Mouse (Mus musculus) MN1 (cell line): ENCODE results near the gene Gli1.

Source experiments
- DNase-seq: peaks from one replicate; pipeline ENCODE4 v3.0.0-alpha.2; 2016; ENCODE audit warnings: low spot score

The Gli1 gene

GRCm38 (mm10) chr10:127346173-127346572 is 4.4 kb upstream of the Gli1 start:
- DNase-seq: no peak

GRCm38 (mm10) chr10:127343029-127343428 is 1.3 kb upstream of the Gli1 start:
- no peak for DNase-seq

- DNase-seq: no peak
Measured at GRCm38 (mm10) chr10:127341360-127341690, 449 bp downstream of the Gli1 start.

GRCm38 (mm10) chr10:127340577-127341359 is 1.0 kb downstream of the Gli1 start:
- peak; percentile 42 for DNase-seq

- peak; percentile 54 for DNase-seq
Measured at GRCm38 (mm10) chr10:127339683-127340576, 1.8 kb downstream of the Gli1 start.

GRCm38 (mm10) chr10:127338930-127339682 is 2.7 kb downstream of the Gli1 start:
- peak; percentile 99 for DNase-seq

- DNase-seq: no peak
Measured at GRCm38 (mm10) chr10:127337536-127338099, 4.2 kb downstream of the Gli1 start.

GRCm38 (mm10) chr10:127336952-127337351 is 4.8 kb downstream of the Gli1 start:
- DNase-seq: no peak

GRCm38 (mm10) chr10:127335271-127335670 is 6.5 kb downstream of the Gli1 start:
- DNase-seq: no peak

- DNase-seq: no peak
Measured at GRCm38 (mm10) chr10:127333152-127333551, 8.6 kb downstream of the Gli1 start.

GRCm38 (mm10) chr10:127332211-127332874 is 9.4 kb downstream of the Gli1 start:
- DNase-seq: no peak

- DNase-seq: no peak
Measured at GRCm38 (mm10) chr10:127330212-127330611, 11.6 kb downstream of the Gli1 start.

GRCm38 (mm10) chr10:127327461-127328145 is 14.2 kb downstream of the Gli1 start:
- DNase-seq: no peak

GRCm38 (mm10) chr10:127326828-127327227 is 14.9 kb downstream of the Gli1 start:
- DNase-seq: no peak

GRCm38 (mm10) chr10:127326017-127326801 is 15.6 kb downstream of the Gli1 start:
- DNase-seq: no peak

- DNase-seq: no peak
Measured at GRCm38 (mm10) chr10:127325454-127326016, 16.2 kb downstream of the Gli1 start.

GRCm38 (mm10) chr10:127324495-127324894 is 17.3 kb downstream of the Gli1 start:
- no peak for DNase-seq

GRCm38 (mm10) chr10:127323131-127323855 is 18.5 kb downstream of the Gli1 start:
- DNase-seq: no peak

- no peak for DNase-seq
Measured at GRCm38 (mm10) chr10:127322669-127323068, 19.1 kb downstream of the Gli1 start.
